Mouse (Mus musculus) ES-CJ7 (cell line): ENCODE data around the gene Olfr444.

Experiments
- DNase-seq: peaks from one replicate; pipeline ENCODE4 v3.0.0; 2011; ENCODE audit warnings: low read depth, low spot score

Gene Olfr444

DNA sequence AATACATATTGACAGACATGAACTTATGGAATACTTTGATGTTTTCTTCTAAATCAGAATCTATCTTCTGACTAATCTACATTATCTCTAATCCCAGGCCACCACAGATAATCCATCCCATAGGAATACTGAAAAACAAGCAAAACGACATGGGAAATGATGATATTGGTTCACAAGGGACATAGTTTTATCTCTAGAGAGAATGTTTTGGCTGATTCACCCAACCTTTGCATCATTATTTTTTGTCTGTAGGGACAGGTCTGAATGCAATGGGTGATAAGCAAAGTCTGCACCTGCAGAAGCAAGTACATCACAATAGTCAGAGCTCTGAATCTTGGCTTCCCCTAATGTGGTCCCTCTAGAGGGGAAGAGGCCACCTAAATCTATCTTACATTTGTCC, at the start of gene Olfr444:
TSS of gene Olfr444 (plus strand) at position 301 of the 400 bp plus-strand sequence.
- DNase-seq, result no peak

- no peak for DNase-seq
Measured at GRCm38 (mm10) chr6:42900345-42900744, 48.5 kb upstream of the Olfr444 start.

DNA sequence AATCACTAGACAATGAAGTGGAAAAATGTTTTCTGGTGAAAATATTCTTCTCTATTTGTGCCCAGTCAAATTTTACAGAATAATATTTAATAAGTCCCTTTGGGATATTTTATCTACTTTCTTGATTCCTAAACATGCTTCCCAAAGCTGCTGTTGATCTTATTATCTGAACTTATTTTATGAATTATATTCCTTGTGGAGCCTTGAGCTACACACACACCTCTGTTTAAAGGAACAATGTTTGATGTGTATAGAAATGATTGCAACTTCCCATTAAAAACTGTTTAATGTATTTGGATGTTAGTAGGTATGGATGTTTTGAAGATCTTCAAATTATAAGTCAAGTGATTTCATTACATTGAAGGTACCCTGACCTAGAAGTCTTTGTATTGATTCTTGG, 40.3 kb upstream of the Olfr444 start, which contains the start of gene Olfr447:
TSS of gene Olfr447 (plus strand) at position 301 of the 400 bp plus-strand sequence.
- no peak for DNase-seq

DNA sequence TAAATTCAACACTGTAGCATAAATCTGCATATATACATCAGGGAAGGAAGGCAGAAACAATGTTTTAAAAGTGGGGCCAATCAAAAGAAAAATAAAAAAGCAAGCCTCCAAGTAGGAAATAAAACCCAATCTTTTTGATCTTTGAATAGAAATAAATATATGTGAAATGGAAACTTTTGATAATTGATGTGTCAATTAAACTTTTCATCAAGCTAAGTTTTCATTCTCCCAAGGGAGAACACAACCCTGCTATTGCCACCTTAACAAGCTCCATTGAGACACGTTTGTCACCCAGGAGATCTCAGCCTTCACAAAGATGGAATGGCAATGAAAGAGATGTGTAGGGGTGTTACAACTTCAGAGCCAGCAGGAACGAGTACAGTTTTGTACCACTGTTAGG, 27.8 kb upstream of the Olfr444 start, which contains the start of gene Olfr446:
TSS of gene Olfr446 (plus strand) at position 301 of the 400 bp plus-strand sequence.
- no peak for DNase-seq

- no peak for DNase-seq
Measured at GRCm38 (mm10) chr6:42980377-42980776, 31.5 kb downstream of the Olfr444 start.
